Mouse (Mus musculus) MEL (cell line): ENCODE measurements around the gene U90926. TPM values are rescaled to one million over a fixed set of nuclear protein-coding genes. Genes with fewer than 3 reads are reported as not detected.

Source experiments
- DNase-seq: peaks from one replicate; pipeline ENCODE4 v3.0.0; 2011; ENCODE audit warnings: low read depth, low spot score
- H3K27ac ChIP-seq: 2 replicates; pipeline ENCODE4 v1.5.1; 2012; ENCODE audit warnings: low read depth, mild to moderate bottlenecking, control low read depth, low read length, moderate library complexity; ENCODE audit not compliant: control insufficient read depth
- H3K27me3 ChIP-seq, 2 experiments: fragments of 150-350 bp in 1 of 2; sonication (generic) in 1 of 2; 2 replicates each; pipeline ENCODE4 v1.6.1; 2012; ENCODE audit warnings: low read length in 2 of 2, mild to moderate bottlenecking in 2 of 2, improper control_type of control experiment in 1 of 2, moderate library complexity in 1 of 2; ENCODE audit not compliant: insufficient read depth in 2 of 2, control insufficient read depth in 1 of 2
- H3K36me3 ChIP-seq, 2 experiments: 2 replicates each; pipeline ENCODE4 v1.6.1; 2012 to 2014; ENCODE audit warnings: low read length in 2 of 2, improper control_type of control experiment in 1 of 2, inconsistent platforms in 1 of 2, mild to moderate bottlenecking in 1 of 2; ENCODE audit not compliant: insufficient read depth in 2 of 2, control insufficient read depth in 1 of 2
- H3K4me1 ChIP-seq, 2 experiments: fragments of 150-350 bp in 1 of 2; sonication (generic) in 1 of 2; 2 replicates each; pipeline ENCODE4 v1.6.1; 2012; ENCODE audit warnings: low read length in 2 of 2, improper control_type of control experiment in 1 of 2, mild to moderate bottlenecking in 1 of 2; ENCODE audit not compliant: insufficient read depth in 2 of 2, control insufficient read depth in 1 of 2
- H3K4me3 ChIP-seq, 2 experiments: fragments of 150-350 bp in 1 of 2; sonication (generic) in 1 of 2; 2 replicates each; pipeline ENCODE4 v1.5.1; 2012; ENCODE audit warnings: low read depth in 2 of 2, low read length in 2 of 2, mild to moderate bottlenecking in 2 of 2, moderate library complexity in 2 of 2, control low read depth in 1 of 2, improper control_type of control experiment in 1 of 2; ENCODE audit not compliant: control insufficient read depth in 1 of 2, insufficient read depth in 1 of 2
- H3K79me2 ChIP-seq: 2 replicates; pipeline ENCODE4 v1.6.1; 2012; ENCODE audit warnings: mild to moderate bottlenecking, low read length, moderate library complexity; ENCODE audit not compliant: control insufficient read depth, poor library complexity, insufficient read depth
- H3K9ac ChIP-seq: 2 replicates; pipeline ENCODE4 v1.6.1; 2012; ENCODE audit warnings: low read depth, mild to moderate bottlenecking, control low read depth, low read length, moderate library complexity; ENCODE audit not compliant: control insufficient read depth, poor library complexity, severe bottlenecking
- H3K9me3 ChIP-seq: fragments of 150-350 bp; sonication (generic); replicated peaks from 2 replicates; pipeline ENCODE4 v1.6.1; 2012; ENCODE audit warnings: mild to moderate bottlenecking, low read length, improper control_type of control experiment, moderate library complexity; ENCODE audit not compliant: insufficient read depth
- CTCF ChIP-seq, 3 experiments: IDR thresholded peaks in 2 of 3; conservative IDR thresholded peaks in 1 of 3; 2 replicates each; pipeline ENCODE4 v1.5.1; 2011 to 2012; ENCODE audit warnings: low read length in 3 of 3, low read depth in 2 of 3, mild to moderate bottlenecking in 2 of 3, improper control_type of control experiment in 1 of 3, inconsistent platforms in 1 of 3, mixed read lengths in 1 of 3, moderate library complexity in 1 of 3; ENCODE audit not compliant: control insufficient read depth in 1 of 3, insufficient read depth in 1 of 3, poor library complexity in 1 of 3, severe bottlenecking in 1 of 3
- ELF1 ChIP-seq: IDR thresholded peaks from 2 replicates; pipeline ENCODE4 v1.6.1; 2014; ENCODE audit warnings: low read depth, mild to moderate bottlenecking, inconsistent platforms, low read length, improper control_type of control experiment, moderate library complexity
- EP300 ChIP-seq, 2 experiments: IDR thresholded peaks; 2 replicates each; pipeline ENCODE4 v1.6.1; 2011; ENCODE audit warnings: improper control_type of control experiment in 2 of 2, low read length in 2 of 2, low read depth in 1 of 2, mild to moderate bottlenecking in 1 of 2
- ETS1 ChIP-seq: IDR thresholded peaks from 2 replicates; pipeline ENCODE4 v1.6.1; 2012; ENCODE audit warnings: low read depth, mild to moderate bottlenecking, inconsistent platforms, low read length, improper control_type of control experiment, moderate library complexity
- GATA1 ChIP-seq: IDR thresholded peaks from 2 replicates; pipeline ENCODE4 v1.6.1; 2011; ENCODE audit warnings: low read depth, low read length, improper control_type of control experiment
- JUND ChIP-seq: IDR thresholded peaks from 2 replicates; pipeline ENCODE4 v1.6.1; 2011; ENCODE audit warnings: low read depth, mild to moderate bottlenecking, improper control_type of control experiment, low read length
- MAFK ChIP-seq: IDR thresholded peaks from 2 replicates; pipeline ENCODE4 v1.6.1; 2011; ENCODE audit warnings: low read depth, mild to moderate bottlenecking, low read length, improper control_type of control experiment, borderline replicate concordance
- MAX ChIP-seq: IDR thresholded peaks from 2 replicates; pipeline ENCODE4 v1.6.1; 2011; ENCODE audit warnings: low read length, improper control_type of control experiment
- MAZ ChIP-seq: IDR thresholded peaks from 2 replicates; pipeline ENCODE4 v1.6.1; 2012; ENCODE audit warnings: low read depth, mild to moderate bottlenecking, inconsistent platforms, low read length, improper control_type of control experiment
- MEF2A ChIP-seq: IDR thresholded peaks from 2 replicates; pipeline ENCODE4 v1.6.1; 2014; ENCODE audit warnings: low read depth, mild to moderate bottlenecking, inconsistent platforms, low read length, improper control_type of control experiment; ENCODE audit not compliant: poor library complexity, insufficient replicate concordance, severe bottlenecking; ENCODE audit errors: extremely low read depth
- MYB ChIP-seq: IDR thresholded peaks from 2 replicates; pipeline ENCODE4 v1.6.1; 2011; ENCODE audit warnings: mild to moderate bottlenecking, low read depth, low read length, improper control_type of control experiment
- MYC ChIP-seq: IDR thresholded peaks from 2 replicates; pipeline ENCODE4 v1.6.1; 2011; ENCODE audit warnings: low read depth, mild to moderate bottlenecking, low read length, improper control_type of control experiment, moderate library complexity
- NELFE ChIP-seq: IDR thresholded peaks from 2 replicates; pipeline ENCODE4 v1.6.1; 2011; ENCODE audit warnings: low read depth, low read length, improper control_type of control experiment
- RCOR1 ChIP-seq: IDR thresholded peaks from 2 replicates; pipeline ENCODE4 v1.6.1; 2012; ENCODE audit warnings: low read depth, mild to moderate bottlenecking, inconsistent platforms, low read length, improper control_type of control experiment
- TAL1 ChIP-seq: IDR thresholded peaks from 2 replicates; pipeline ENCODE4 v1.6.1; 2012; ENCODE audit warnings: mild to moderate bottlenecking, inconsistent platforms, low read length, moderate library complexity, mixed read lengths
- TBP ChIP-seq: IDR thresholded peaks from 2 replicates; pipeline ENCODE4 v1.8.0; 2011; ENCODE audit warnings: low read depth, low read length, improper control_type of control experiment
- USF1 ChIP-seq: IDR thresholded peaks from 2 replicates; pipeline ENCODE4 v1.6.1; 2014; ENCODE audit warnings: low read depth, mild to moderate bottlenecking, inconsistent platforms, low read length, improper control_type of control experiment, moderate library complexity
- USF2 ChIP-seq, 2 experiments: IDR thresholded peaks; 2 replicates each; pipeline ENCODE4 v1.6.1; 2011 to 2012; ENCODE audit warnings: improper control_type of control experiment in 2 of 2, low read length in 2 of 2, borderline replicate concordance in 1 of 2, inconsistent platforms in 1 of 2, low read depth in 1 of 2, mild to moderate bottlenecking in 1 of 2; ENCODE audit not compliant: insufficient read depth in 1 of 2
- ZKSCAN1 ChIP-seq: IDR thresholded peaks from 2 replicates; pipeline ENCODE4 v1.6.1; 2012; ENCODE audit warnings: low read depth, mild to moderate bottlenecking, inconsistent platforms, low read length, improper control_type of control experiment, moderate library complexity
- ZNF384 ChIP-seq: IDR thresholded peaks from 2 replicates; pipeline ENCODE4 v1.6.1; 2012; ENCODE audit warnings: low read depth, mild to moderate bottlenecking, inconsistent platforms, low read length, improper control_type of control experiment
- polyA plus RNA-seq, 2 experiments: library from polyadenylated mRNA; stranded (reverse) in 1 of 2; unstranded in 1 of 2; fragments of >175 nt in 1 of 2; fragments of >200 nt in 1 of 2; gene quantifications; 2 replicates each; pipeline versions ENCODE4 v1.2.1 to v1.2.4; 2012; ENCODE audit warnings: low replicate concordance in 2 of 2, low read depth in 1 of 2; ENCODE audit not compliant: insufficient read length in 2 of 2, insufficient read depth in 1 of 2, missing spikeins in 1 of 2
- total RNA-seq: library from RNA; depleted of rRNA; stranded (reverse); fragments of 300-350 nt; gene quantifications from 2 replicates; pipeline ENCODE4 v1.2.3, GENCODE M21; 2012

Gene U90926
- total and polyA plus RNA-seq, 3 experiments, result not detected

DNA sequence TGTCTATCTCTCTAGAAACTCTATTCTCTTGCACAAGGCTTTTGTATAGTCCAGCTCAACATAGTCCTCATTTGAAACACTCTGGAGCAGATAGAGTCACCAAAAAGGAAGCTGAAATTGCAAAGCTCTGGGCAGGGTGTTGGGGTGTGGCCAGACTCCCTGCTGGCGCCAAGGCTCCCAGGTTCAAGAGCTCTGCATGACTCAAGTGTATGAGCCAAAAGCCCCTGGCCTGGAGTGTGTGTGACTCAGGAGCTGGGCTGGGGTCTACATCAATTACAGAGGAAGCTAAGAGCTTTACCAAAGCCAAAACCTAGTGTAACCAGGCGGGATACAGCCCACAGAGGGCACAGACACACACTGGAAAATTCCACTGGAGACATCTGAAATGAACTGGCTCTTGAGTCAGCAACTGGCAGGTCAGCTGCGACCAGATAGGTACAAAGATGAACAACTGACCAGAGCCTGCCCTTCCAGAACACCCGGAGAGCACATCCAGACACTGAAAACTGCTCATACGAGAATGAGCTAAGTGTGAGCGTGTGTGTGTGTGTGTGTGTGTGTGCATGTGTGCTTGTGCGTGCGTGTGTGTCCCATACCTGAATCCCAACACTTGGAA, 5.2 kb upstream of the U90926 start:
- H3K36me3 ChIP-seq, result peaks cover 0 to 14% of the 10 kb centered on the region in 2 experiments; a peak in 2 of 4 replicates
- no peak overlapping the region for H3K4me3 ChIP-seq
- H3K79me2 ChIP-seq, result no peaks in the 10 kb centered on the region
- DNase-seq, result peak; percentile 57
- no peak overlapping the region for H3K9ac ChIP-seq
- H3K27me3 ChIP-seq, result no peaks in the 10 kb centered on the region; a peak in 1 of 4 replicates
- TF ChIP-seq MYC, result no peak
- no peak for TF ChIP-seq MAZ
- TF ChIP-seq ELF1, result no peak
- TF ChIP-seq TAL1, result no peak
- TF ChIP-seq MYB, result no peak
- no peak for TF ChIP-seq MAFK
- no peak for TF ChIP-seq USF2 (IDR thresholded peaks at IDR 0.05; ENCODE audit: borderline replicate concordance in 1 of 2, insufficient read depth in 1 of 2, low read depth in 1 of 2, low read length in 2 of 2)
- no peak for TF ChIP-seq NELFE
- no peak for TF ChIP-seq MEF2A
- no peak for TF ChIP-seq JUND
- TF ChIP-seq RCOR1, result no peak
- TF ChIP-seq CTCF (IDR thresholded peaks at IDR 0.05 in 2 of 3, conservative IDR thresholded peaks at IDR 0.05 in 1 of 3; ENCODE audit: control insufficient read depth in 1 of 3, insufficient read depth in 1 of 3, low read depth in 2 of 3, low read length in 3 of 3, poor library complexity in 1 of 3, severe bottlenecking in 1 of 3), result no peak
- TF ChIP-seq ZNF384, result no peak
- TF ChIP-seq USF1, result no peak
- no peak for TF ChIP-seq MAX
- H3K9me3 ChIP-seq, result no peaks in the 10 kb centered on the region
- H3K27ac ChIP-seq, result 0 out of 2 replicates have a peak overlapping the region, but pooled peaks have one; percentile 7
- peaks cover 0 to 20% of the 10 kb centered on the region in 2 experiments; a peak in 2 of 4 replicates for H3K4me1 ChIP-seq

DNA sequence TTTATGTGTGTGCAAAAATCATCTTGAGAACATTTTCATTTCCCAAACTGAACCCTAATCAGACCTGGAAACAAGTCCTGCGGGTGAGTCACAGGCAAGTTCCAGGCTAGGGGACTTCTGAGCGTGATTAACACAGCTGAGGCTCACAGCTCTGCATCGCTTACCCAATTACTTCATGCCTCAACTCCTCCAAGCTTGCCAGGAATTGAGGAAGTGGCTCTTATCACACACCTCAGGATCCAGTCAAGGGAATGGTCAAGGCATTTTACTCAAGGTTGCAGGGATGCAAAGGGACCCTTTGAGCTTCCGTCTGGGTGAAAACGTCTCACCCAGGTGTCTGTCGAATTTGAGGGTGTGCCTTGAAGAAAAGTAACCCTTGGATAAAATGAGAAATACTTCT, 4.6 kb upstream of the U90926 start:
- no peaks in the 10 kb centered on the region for H3K79me2 ChIP-seq
- peaks cover 0 to 14% of the 10 kb centered on the region in 2 experiments; a peak in 2 of 4 replicates for H3K36me3 ChIP-seq
- peaks cover 0 to 20% of the 10 kb centered on the region in 2 experiments; a peak in 2 of 4 replicates for H3K4me1 ChIP-seq
- H3K9me3 ChIP-seq, result no peaks in the 10 kb centered on the region
- no peaks in the 10 kb centered on the region; a peak in 1 of 4 replicates for H3K27me3 ChIP-seq
- peak; percentile 83 for DNase-seq
- H3K4me3 ChIP-seq, result no peak overlapping the region
- TF ChIP-seq TAL1 (peak; percentile 58), ZKSCAN1 (no peak), EP300 (IDR thresholded peaks at IDR 0.05; ENCODE audit: low read depth in 1 of 2, low read length in 2 of 2) (peak; percentile 35 to 56; a peak in 3 of 4 replicates), RCOR1 (0 out of 2 replicates have a peak, but pooled peaks have one; percentile 29), TBP (peak; percentile 96), ETS1 (peak; percentile 37; the same call in 1 of the 2 replicates), ELF1 (no peak), GATA1 (peak; percentile 64)
- no peak overlapping the region for H3K9ac ChIP-seq
- 0 out of 2 replicates have a peak overlapping the region, but pooled peaks have one; percentile 7 for H3K27ac ChIP-seq
